Mouse (Mus musculus): Measurements from ENCODE around the gene Cxcl5.
"Not testable (repeated sequence)": the region's sequence is repeated elsewhere in the genome, so short reads cannot be mapped to it uniquely, and the experiment has no call there.

DNA sequence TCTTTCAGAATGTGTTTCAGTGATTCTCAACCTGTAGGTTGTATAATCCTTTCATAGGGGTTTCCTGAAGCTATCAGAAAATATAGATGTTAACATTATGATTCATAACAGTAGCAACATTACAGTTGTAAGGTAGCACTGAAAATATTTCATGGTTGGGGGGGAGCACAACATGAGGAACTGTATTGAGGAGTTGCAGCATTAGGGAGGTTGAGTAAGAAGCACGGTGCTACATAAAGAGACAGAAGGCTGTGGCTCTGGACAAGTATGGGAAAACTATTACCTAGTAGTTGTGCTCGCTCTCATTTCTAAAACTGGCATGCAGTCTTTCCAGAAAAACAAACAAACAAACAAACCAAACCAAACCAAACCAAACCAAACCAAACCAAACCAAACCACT is 36.2 kb downstream of the Cxcl5 start:
- TF ChIP-seq CTCF, POLR2A (IDR thresholded peaks at IDR 0.05; ENCODE audit: extremely low read depth, insufficient read depth, low read length): not testable (repeated sequence)

All from cortical plate, adult 2 months (tissue).